Mouse (Mus musculus) naive thymus-derived CD4-positive, alpha-beta T cell, adult 5 months (primary cell): ENCODE data around the gene Gipr. TPM values are rescaled to one million over a fixed set of nuclear protein-coding genes. Genes with fewer than 3 reads are reported as not detected.

Experiments
- polyA plus RNA-seq: library from polyadenylated mRNA; unstranded; fragments of 100-300 nt; shearing (Covaris generic); gene quantifications from one replicate; pipeline ENCODE4 v1.2.1, GENCODE M21; 2017

The Gipr gene
- polyA plus RNA-seq: not detected

DNA sequence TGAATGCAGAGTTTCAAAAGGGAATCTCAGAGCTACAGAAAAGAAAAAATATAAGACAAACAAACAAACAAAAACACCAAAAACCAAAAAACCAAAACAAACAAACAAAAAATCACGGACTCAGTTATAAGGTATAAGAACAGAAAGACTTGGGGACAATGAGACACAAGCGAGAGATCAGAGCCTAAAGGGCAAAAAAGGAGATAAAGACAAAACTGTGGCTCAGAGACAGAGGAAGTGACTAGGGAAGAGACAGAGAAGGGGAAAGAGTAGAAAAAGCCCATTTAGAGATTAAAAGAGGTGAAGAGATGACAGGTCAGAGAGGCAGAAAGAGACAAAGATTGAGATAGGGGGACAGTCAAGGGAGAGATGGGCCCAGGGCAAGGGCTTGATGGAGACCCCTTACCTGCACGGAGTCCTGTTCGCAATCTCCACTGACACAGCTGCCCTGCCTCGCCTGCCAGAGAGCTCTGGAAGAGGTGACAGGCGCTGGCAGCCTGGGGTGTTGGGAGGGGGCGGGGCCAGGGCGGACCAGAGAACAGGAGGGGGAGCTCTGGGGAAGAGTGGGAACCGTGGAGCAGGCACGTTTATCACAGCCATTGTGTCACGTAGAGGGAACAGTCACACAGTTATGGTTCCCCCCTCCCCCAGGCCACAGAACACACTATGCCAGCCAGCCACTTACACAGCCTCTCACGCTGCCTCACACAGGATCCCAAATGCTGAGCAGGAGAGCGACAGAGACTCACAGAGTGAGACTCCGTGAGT is at the start of gene Gipr:
Gene Gipr, minus strand, starts transcription at position 472 of the 768 bp plus-strand sequence.

DNA sequence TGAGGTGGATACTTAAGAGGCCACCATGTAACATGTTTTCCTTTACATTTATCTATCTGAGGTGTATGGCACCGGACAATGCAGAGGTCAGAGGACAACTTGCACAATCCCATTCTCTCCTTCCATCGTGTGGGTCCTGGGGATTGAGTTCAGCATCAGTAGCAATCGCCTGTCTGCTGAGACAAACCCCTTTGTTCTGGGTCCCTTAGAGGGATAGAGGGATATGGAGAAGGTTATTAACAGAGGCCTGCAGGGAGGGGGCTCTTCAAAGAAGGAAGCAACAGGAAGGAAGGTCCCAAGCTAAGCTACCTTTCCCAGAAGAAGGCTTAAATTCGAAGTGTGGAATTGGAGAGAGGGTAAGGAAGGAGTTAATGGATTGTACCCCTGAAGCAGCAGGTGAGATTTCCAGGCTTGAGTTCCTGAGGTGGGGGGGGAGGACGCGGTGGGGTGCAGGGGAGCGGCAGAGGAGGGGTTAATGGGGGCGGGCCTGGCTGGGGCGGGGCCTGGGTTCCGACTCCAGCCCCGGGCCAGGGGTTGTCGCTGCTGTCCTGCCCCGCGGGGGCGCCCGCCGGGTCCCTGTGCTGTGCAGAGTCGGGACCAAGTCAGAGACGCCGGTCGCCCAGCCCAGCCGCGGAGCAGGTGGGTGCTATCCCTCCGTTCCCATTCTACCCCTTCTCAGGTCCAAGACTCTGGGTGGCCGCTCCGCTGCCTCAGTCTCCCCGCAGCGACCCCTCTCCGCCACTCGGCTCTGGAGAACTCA is 46.2 kb upstream of the Gipr start, which contains the start of gene Gpr4:
Gene Gpr4, plus strand, starts transcription at position 543 of the 760 bp plus-strand sequence.

DNA sequence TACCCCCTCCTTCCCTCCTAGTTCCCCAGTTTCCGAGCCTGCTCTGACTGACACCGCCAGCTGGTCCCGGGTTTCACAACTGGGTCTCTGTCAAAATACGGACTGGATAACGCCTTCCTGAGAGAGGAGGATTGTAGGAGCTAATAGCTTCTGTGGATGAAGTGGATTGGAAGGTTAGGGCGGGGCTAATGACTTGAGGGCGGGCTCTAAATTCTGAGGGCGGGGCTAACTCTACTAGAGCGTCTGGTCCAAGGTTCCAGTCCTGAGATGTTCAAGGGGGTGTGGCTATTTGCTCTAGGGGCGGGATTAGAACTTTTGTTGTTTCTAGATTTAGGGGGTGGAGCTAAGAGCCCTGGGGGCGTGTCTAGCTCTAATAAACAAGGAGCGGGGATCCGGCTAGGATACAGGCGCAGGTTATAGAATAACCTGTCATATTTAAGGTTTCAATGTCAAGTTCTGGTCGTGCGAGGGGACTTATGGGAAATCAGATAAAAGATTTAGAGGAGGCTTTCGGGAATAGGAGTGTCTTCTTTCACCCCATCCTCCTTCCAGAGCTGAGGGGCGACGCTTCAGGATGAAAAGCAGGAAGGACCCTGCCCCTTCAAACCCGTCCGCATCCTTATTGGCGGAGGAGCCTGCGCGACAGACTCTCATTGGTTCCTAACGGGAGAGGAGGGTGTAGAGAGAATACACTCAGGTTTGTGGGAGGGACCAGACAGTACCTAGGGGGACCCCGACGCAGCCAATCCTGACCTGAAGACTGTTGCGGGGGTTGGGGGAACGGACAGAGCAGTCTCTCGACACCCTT is 10.0 kb upstream of the Gipr start, which contains the start of gene Eml2:
Gene Eml2, plus strand, starts transcription at position 714 of the 808 bp plus-strand sequence.

GRCm38 (mm10) chr7:19149626-19150025 is 16.3 kb downstream of the Gipr start, which contains the start of gene Snrpd2:
Snrpd2 (plus strand) TSS chr7:19149722.

GRCm38 (mm10) chr7:19148875-19149541 is 16.9 kb downstream of the Gipr start, which contains the start of gene Qpctl:
Qpctl (minus strand) TSS chr7:19149291.

GRCm38 (mm10) chr7:19119631-19120429 is 46.1 kb downstream of the Gipr start, which contains the start of gene Fbxo46:
Fbxo46 (plus strand) TSS chr7:19119859.

DNA sequence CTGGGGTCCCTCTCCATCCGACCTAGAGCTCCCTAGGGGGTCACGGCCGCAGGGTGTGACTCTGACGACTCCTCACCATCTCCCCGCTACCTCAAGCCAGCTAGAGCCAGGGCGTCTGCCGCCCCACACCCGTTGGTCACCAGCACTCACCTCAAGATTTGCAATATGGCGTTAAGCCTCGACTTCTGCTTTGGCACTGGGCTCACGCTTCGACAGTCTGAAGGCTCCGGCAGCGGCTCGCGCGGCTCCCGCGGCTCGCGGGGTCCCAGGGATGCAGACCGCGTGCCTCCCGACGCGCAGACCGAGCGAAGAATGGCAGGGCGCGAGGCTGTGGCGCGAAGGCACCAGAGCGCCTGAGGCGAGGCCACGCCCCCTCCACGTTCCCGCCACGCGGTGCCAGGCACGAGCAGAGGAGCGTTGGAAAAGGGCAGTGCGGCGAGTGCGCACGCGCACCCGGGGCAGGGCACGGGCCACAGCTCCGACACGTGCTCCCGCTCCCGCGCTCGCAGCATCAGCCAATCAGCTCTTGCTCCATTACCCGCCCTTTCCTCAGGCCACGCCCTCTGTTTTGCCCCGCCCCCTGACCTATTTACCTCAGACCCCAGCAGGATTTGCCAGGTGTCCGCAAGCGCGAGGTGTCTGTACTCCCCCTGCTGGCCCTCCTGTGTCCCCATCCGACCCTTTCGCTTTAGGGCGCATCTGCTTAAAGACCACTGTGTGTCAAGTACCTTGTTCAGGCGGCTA is 47.7 kb downstream of the Gipr start, which contains the start of gene Gm4969:
Gene Gm4969, minus strand, starts transcription at position 341 of the 744 bp plus-strand sequence.

Other genes with a start within 250 kb of the Gipr start
- gene Nova2, start 240.2 kb downstream of the Gipr start, polyA plus RNA-seq: not detected
- gene Nanos2, start 178.7 kb downstream of the Gipr start, polyA plus RNA-seq: not detected
- 5.7 TPM for gene Mypop, start 174.9 kb downstream of the Gipr start, polyA plus RNA-seq
- gene Irf2bp1, start 162.1 kb downstream of the Gipr start, polyA plus RNA-seq: 40.1 TPM
- gene Foxa3, start 142.6 kb downstream of the Gipr start, polyA plus RNA-seq: not detected
- gene Sympk, start 141.8 kb downstream of the Gipr start, polyA plus RNA-seq: 23.5 TPM
- gene Rsph6a, start 111.4 kb downstream of the Gipr start, polyA plus RNA-seq: not detected
- not detected for gene Dmwd, start 89.9 kb downstream of the Gipr start, polyA plus RNA-seq
- not detected for gene Dmpk, start 82.3 kb downstream of the Gipr start, polyA plus RNA-seq
- not detected for gene Six5, start 71.5 kb downstream of the Gipr start, polyA plus RNA-seq
- not detected for gene Gm4969, start 47.8 kb downstream of the Gipr start, polyA plus RNA-seq
- gene Fbxo46, start 46.3 kb downstream of the Gipr start, polyA plus RNA-seq: 11.7 TPM
- gene Qpctl, start 16.8 kb downstream of the Gipr start, polyA plus RNA-seq: 11.9 TPM
- gene Snrpd2, start 16.4 kb downstream of the Gipr start, polyA plus RNA-seq: 31.4 TPM
- 14.0 TPM for gene Eml2, start 10.3 kb upstream of the Gipr start, polyA plus RNA-seq
- gene Gpr4, start 46.4 kb upstream of the Gipr start, polyA plus RNA-seq: 0.16 TPM
- gene Opa3, start 62.2 kb upstream of the Gipr start, polyA plus RNA-seq: 47.3 TPM
- gene Vasp, start 105.7 kb upstream of the Gipr start, polyA plus RNA-seq: 193 TPM
- not detected for gene Ppm1n, start 113.9 kb upstream of the Gipr start, polyA plus RNA-seq
- gene Rtn2, start 116.5 kb upstream of the Gipr start, polyA plus RNA-seq: not detected
- gene Fosb, start 143.9 kb upstream of the Gipr start, polyA plus RNA-seq: 7.9 TPM
- 67.3 TPM for gene Ercc1, start 178.7 kb upstream of the Gipr start, polyA plus RNA-seq
- gene Cd3eap, start 193.4 kb upstream of the Gipr start, polyA plus RNA-seq: 9.8 TPM
- 0.25 TPM for gene Ppp1r13l, start 193.6 kb upstream of the Gipr start, polyA plus RNA-seq
- 9.8 TPM for gene Ercc2, start 215.9 kb upstream of the Gipr start, polyA plus RNA-seq
- gene Klc3, start 238.0 kb upstream of the Gipr start, polyA plus RNA-seq: 11.8 TPM
- not detected for gene Ckm, start 238.6 kb upstream of the Gipr start, polyA plus RNA-seq